Mouse (Mus musculus): ENCODE results near the gene Gucy2g. TPM values are rescaled to one million over a fixed set of nuclear protein-coding genes. Genes with fewer than 3 reads are reported as not detected.
A peak's percentile ranks its signal among the peaks of the same experiment; 100 is the strongest.

Gucy2g gene
- polyA plus RNA-seq, 1 experiment from 2014 or later = 0.04 TPM

DNA sequence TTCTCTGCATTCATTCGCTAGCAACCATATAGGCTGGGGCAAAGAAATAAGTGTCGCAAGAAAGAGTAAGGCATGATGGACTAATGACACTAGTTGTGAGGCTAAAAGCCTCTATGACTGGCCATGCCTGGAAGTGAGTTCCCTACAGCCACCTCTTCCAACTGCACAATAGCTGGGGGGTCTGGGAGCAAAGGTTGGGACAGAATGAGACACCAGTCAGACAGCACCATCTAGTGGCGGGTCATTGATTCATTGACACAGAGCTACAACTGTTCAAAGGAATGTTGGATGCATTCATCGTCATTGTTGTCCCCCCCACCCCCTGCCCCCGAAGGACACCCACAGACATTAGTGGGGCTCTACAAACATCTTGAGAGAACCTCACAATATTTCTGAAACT is 42.7 kb downstream of the Gucy2g start:
- H3K27me3 ChIP-seq (replicated peaks) = peaks cover 28% of the 10 kb centered on the region; the same call in 1 of the 2 replicates
- ATAC-seq = no peak
- H3K4me3 ChIP-seq = no peak overlapping the region
- H3K36me3 ChIP-seq = no peaks in the 10 kb centered on the region
- H3K4me1 ChIP-seq = no peaks in the 10 kb centered on the region
- no peak overlapping the region for H3K9ac ChIP-seq
- H3K27ac ChIP-seq = no peak overlapping the region
- WGBS (ENCODE audit: insufficient replicate concordance) = 29% methylated on average over 5 of the region's 5 CpGs
- H3K4me2 ChIP-seq = no peak overlapping the region
- no peaks in the 10 kb centered on the region for H3K9me3 ChIP-seq (replicated peaks)

GRCm38 (mm10) chr19:55195574-55195973 is 45.5 kb downstream of the Gucy2g start:
- Histone ChIP-seq H3K4me1 (0 out of 2 replicates have a peak, but pooled peaks cover 4% of the 10 kb centered on the region), H3K27me3 (replicated peaks) (peaks cover 16% of the 10 kb centered on the region; the same call in 1 of the 2 replicates), H3K9me3 (replicated peaks) (no peaks in the 10 kb centered on the region), H3K27ac (no peak overlapping the region), H3K4me2 (no peak overlapping the region), H3K36me3 (no peaks in the 10 kb centered on the region), H3K9ac (no peak overlapping the region), H3K4me3 (no peak overlapping the region)
- no peak for ATAC-seq
- 66% methylated on average over 3 of the region's 3 CpGs for WGBS (ENCODE audit: insufficient replicate concordance)

GRCm38 (mm10) chr19:55194520-55195170 is 46.4 kb downstream of the Gucy2g start:
- Histone ChIP-seq H3K4me3 (no peak overlapping the region), H3K27ac (no peak overlapping the region), H3K9ac (no peak overlapping the region), H3K4me2 (no peak overlapping the region), H3K4me1 (0 out of 2 replicates have a peak, but pooled peaks cover 4% of the 10 kb centered on the region), H3K27me3 (replicated peaks) (peaks cover 8% of the 10 kb centered on the region; the same call in 1 of the 2 replicates), H3K9me3 (replicated peaks) (no peaks in the 10 kb centered on the region), H3K36me3 (no peaks in the 10 kb centered on the region)
- 70% methylated on average over 7 of the region's 7 CpGs for WGBS (ENCODE audit: insufficient replicate concordance)
- no peak for ATAC-seq

DNA sequence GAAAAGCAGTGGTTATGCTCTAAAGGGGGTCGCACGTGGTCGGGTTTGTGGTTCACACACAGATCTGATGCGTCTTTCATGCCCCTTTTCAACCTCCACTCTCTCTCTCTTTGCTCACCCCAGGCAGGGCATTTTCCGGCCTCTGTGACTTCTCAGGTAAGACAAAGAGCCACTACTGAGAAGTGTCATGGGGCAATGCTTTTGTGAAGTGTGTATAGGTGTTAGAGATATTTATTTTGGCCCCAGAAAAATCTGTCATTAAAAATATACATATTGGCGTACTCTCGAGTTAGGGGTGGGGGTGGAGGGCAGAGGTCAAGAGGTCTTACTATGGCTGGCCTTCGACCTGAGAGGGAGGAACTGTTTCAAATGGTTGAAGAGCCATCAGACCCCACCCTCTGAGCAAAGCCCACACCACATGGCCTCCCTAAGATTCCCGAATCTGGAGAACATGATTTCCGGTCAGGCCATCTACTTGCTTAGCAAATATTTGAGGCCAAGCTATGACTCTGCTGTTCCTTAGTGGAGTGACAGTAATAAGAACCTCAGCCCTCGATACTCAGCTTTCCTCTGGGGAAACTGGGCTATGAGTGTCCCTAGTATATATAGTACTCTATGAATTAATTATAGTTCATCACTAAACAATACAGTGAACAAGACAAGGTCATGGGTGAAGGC is 47.2 kb downstream of the Gucy2g start:
- no peak for ATAC-seq
- Histone ChIP-seq H3K9ac (no peak overlapping the region), H3K4me1 (0 out of 2 replicates have a peak, but pooled peaks cover 4% of the 10 kb centered on the region), H3K4me2 (no peak overlapping the region), H3K36me3 (no peaks in the 10 kb centered on the region), H3K27me3 (replicated peaks) (0 out of 2 replicates have a peak, but pooled peaks cover under 1% of the 10 kb centered on the region), H3K9me3 (replicated peaks) (no peaks in the 10 kb centered on the region), H3K27ac (no peak overlapping the region), H3K4me3 (no peak overlapping the region)
- WGBS (ENCODE audit: insufficient replicate concordance) = 57% methylated on average over 11 of the region's 11 CpGs

GRCm38 (mm10) chr19:55192254-55192945 is 48.6 kb downstream of the Gucy2g start:
- ATAC-seq = peak; percentile 51; the same call in 1 of the 2 replicates
- Histone ChIP-seq H3K36me3 (no peaks in the 10 kb centered on the region), H3K27me3 (replicated peaks) (no peaks in the 10 kb centered on the region), H3K9ac (no peak overlapping the region), H3K27ac (no peak overlapping the region), H3K4me1 (0 out of 2 replicates have a peak, but pooled peaks cover 4% of the 10 kb centered on the region), H3K9me3 (replicated peaks) (no peaks in the 10 kb centered on the region), H3K4me3 (no peak overlapping the region), H3K4me2 (no peak overlapping the region)
- WGBS (ENCODE audit: insufficient replicate concordance) = 73% methylated on average over 21 of the region's 21 CpGs

DNA sequence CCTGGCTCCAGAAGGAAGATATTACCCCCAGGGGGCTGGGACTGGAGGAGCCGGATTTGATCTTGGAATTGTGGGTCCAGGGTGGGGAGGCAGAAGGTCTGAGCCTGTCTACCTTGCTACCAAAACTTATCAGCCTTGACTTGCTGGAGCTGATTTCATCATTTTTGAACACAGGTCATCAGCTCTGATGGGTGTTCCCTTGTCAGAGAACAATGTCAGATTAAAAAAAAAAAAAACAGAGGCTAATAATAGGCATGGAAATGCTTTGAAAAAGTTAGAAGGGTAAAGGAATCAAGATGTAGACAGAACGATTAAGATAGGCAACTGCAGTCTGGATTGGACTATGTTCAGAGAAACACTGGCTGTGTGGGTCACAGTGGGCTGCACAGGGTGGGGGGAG is 49.4 kb downstream of the Gucy2g start:
- no peak overlapping the region for H3K9ac ChIP-seq
- H3K9me3 ChIP-seq (replicated peaks) = no peaks in the 10 kb centered on the region
- H3K27ac ChIP-seq = no peak overlapping the region
- no peaks in the 10 kb centered on the region for H3K27me3 ChIP-seq (replicated peaks)
- no peak overlapping the region for H3K4me3 ChIP-seq
- H3K36me3 ChIP-seq = no peaks in the 10 kb centered on the region
- no peak for ATAC-seq
- H3K4me1 ChIP-seq = 0 out of 2 replicates have a peak, but pooled peaks cover 4% of the 10 kb centered on the region
- WGBS (ENCODE audit: insufficient replicate concordance) = 69% methylated on average over 2 of the region's 2 CpGs
- no peak overlapping the region for H3K4me2 ChIP-seq

- Histone ChIP-seq H3K36me3 (no peaks in the 10 kb centered on the region), H3K9ac (no peak overlapping the region), H3K4me2 (no peak overlapping the region), H3K4me1 (0 out of 2 replicates have a peak, but pooled peaks cover 4% of the 10 kb centered on the region), H3K9me3 (replicated peaks) (no peaks in the 10 kb centered on the region), H3K27ac (no peak overlapping the region), H3K4me3 (no peak overlapping the region), H3K27me3 (replicated peaks) (no peaks in the 10 kb centered on the region)
- WGBS (ENCODE audit: insufficient replicate concordance) = 57% methylated on average over 5 of the region's 5 CpGs
- ATAC-seq = no peak
Observed at GRCm38 (mm10) chr19:55190065-55190464, 51.0 kb downstream of the Gucy2g start.

DNA sequence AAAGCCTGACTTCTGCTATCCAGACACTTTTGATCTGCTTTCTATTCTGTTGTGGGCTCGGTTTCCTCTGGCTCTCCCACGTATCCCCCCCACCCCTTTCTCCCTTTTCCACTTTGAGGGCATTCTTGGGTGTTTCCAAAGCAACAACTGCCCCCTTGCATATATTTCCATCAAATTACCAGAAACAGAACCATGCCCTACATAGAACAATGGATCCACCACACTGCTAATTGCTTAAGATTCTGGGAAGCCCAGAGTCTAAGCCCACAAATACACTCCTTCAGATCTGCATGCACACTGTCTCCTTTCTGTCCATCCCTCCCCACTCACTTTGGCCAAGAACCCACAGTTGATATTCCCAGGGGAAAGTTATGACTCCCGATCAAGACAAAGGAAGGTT is 55.4 kb downstream of the Gucy2g start:
- H3K4me2 ChIP-seq = no peak overlapping the region
- no peaks in the 10 kb centered on the region for H3K27me3 ChIP-seq (replicated peaks)
- no peak overlapping the region for H3K9ac ChIP-seq
- H3K36me3 ChIP-seq = no peaks in the 10 kb centered on the region
- H3K9me3 ChIP-seq (replicated peaks) = no peaks in the 10 kb centered on the region
- no peak overlapping the region for H3K27ac ChIP-seq
- H3K4me3 ChIP-seq = no peak overlapping the region
- WGBS (ENCODE audit: insufficient replicate concordance) = 55% methylated on average over 3 of the region's 3 CpGs
- no peak for ATAC-seq
- no peaks in the 10 kb centered on the region for H3K4me1 ChIP-seq

DNA sequence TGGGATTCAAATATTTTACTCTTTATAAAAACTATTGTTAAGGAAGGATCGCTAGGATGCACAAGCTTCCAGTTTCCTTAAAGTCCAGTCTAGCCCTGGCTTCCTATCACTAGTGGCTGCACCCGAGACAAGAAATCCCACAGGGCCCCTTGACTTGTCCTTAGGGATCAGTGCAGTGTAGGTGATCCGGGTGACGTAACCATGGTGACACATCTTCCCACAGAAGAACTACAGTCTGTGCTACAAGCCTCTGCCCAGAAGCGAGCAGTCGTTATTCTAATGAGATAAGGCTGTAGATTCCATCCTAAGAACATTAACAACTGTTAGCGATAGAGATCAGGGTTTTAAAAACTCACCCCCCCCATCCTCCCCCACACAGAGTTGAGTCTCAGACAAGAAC is 56.0 kb downstream of the Gucy2g start:
- Histone ChIP-seq H3K9ac (no peak overlapping the region), H3K4me1 (no peaks in the 10 kb centered on the region), H3K27me3 (replicated peaks) (no peaks in the 10 kb centered on the region), H3K4me3 (no peak overlapping the region), H3K4me2 (no peak overlapping the region), H3K9me3 (replicated peaks) (no peaks in the 10 kb centered on the region), H3K36me3 (no peaks in the 10 kb centered on the region), H3K27ac (no peak overlapping the region)
- no peak for ATAC-seq
- WGBS (ENCODE audit: insufficient replicate concordance) = 59% methylated on average over 7 of the region's 7 CpGs

GRCm38 (mm10) chr19:55184442-55184841 is 56.6 kb downstream of the Gucy2g start:
- Histone ChIP-seq H3K4me3 (no peak overlapping the region), H3K27me3 (replicated peaks) (no peaks in the 10 kb centered on the region), H3K9me3 (replicated peaks) (no peaks in the 10 kb centered on the region), H3K36me3 (no peaks in the 10 kb centered on the region), H3K4me1 (no peaks in the 10 kb centered on the region), H3K27ac (no peak overlapping the region), H3K4me2 (no peak overlapping the region), H3K9ac (no peak overlapping the region)
- no peak for ATAC-seq
- 60% methylated on average over 7 of the region's 7 CpGs for WGBS (ENCODE audit: insufficient replicate concordance)

DNA sequence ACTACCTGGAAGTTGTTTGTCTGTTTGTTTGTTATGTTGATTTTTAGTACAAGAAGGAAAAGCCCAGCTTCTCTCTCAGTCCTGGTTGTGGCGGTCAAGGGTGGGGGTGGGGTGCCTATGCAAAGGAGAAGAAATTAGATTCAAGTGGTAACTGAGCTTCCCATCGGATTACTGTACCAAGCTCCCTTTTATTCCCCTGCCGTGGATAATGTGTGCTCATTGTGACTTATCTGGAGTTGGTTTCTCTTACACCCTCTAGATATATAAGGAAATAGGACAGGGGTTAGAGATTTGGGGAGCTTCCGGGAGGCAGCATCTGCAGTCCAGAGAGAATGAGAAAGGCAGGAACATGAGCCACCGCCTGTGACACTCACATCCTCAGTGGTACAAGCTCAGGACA is 60.6 kb downstream of the Gucy2g start, which contains the start of gene Tectb:
TSS of gene Tectb (plus strand) at position 301 of the 400 bp plus-strand sequence.
- H3K36me3 ChIP-seq = no peaks in the 10 kb centered on the region
- no peaks in the 10 kb centered on the region for H3K4me1 ChIP-seq
- no peak within 1 kb of the TSS for H3K4me2 ChIP-seq
- H3K27ac ChIP-seq = no peak within 1 kb of the TSS
- no peak within 1 kb of the TSS for H3K4me3 ChIP-seq
- no peaks in the 10 kb centered on the region for H3K9me3 ChIP-seq (replicated peaks)
- 60% methylated on average over 5 of the region's 5 CpGs for WGBS (ENCODE audit: insufficient replicate concordance)
- no peak for ATAC-seq
- H3K27me3 ChIP-seq (replicated peaks) = no peaks in the 10 kb centered on the region
- no peak within 1 kb of the TSS for H3K9ac ChIP-seq

GRCm38 (mm10) chr19:55177143-55177542 is 63.9 kb downstream of the Gucy2g start:
- H3K9me3 ChIP-seq (replicated peaks) = no peaks in the 10 kb centered on the region
- no peak overlapping the region for H3K4me2 ChIP-seq
- H3K36me3 ChIP-seq = no peaks in the 10 kb centered on the region
- no peak overlapping the region for H3K4me3 ChIP-seq
- H3K27ac ChIP-seq = no peak overlapping the region
- WGBS (ENCODE audit: insufficient replicate concordance) = 71% methylated on average over 3 of the region's 3 CpGs
- no peak overlapping the region for H3K9ac ChIP-seq
- H3K4me1 ChIP-seq = no peaks in the 10 kb centered on the region
- ATAC-seq = no peak
- H3K27me3 ChIP-seq (replicated peaks) = no peaks in the 10 kb centered on the region
